Mouse (Mus musculus): ENCODE data around the gene Shd. TPM values are rescaled to one million over a fixed set of nuclear protein-coding genes. Genes with fewer than 3 reads are reported as not detected.

The Shd gene
- polyA plus RNA-seq, 1 experiment from 2014 or later, result 131 TPM

DNA sequence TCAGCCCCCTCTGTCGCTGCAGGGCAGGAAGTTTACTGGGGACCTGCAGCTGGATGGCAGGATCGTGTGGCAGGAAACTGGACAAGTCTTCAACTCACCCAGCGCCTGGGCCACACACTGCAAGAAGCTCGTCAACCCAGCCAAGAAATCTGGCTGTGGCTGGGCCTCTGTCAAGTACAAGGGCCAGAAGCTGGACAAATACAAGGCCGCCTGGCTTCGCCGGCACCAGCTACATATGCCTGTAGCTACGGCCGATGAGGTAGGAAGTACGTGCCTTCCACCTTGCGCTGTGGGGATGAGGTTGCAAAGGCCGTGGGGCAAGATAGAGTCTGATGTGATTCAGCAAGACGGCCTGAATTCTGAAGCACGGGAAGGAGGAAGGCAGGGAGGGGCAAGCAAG lies 40.0 kb downstream of the Shd start:
- Histone ChIP-seq H3K9me3 (no peaks in the 10 kb centered on the region), H3K36me3 (peaks cover 44% of the 10 kb centered on the region), H3K27me3 (peaks cover 2% of the 10 kb centered on the region; the same call in 1 of the 2 replicates), H3K9ac (replicated peaks) (peak overlapping the region; percentile 75), H3K27ac (replicated peaks) (peak overlapping the region; percentile 97; the same call in 1 of the 2 replicates), H3K4me1 (peaks cover 33% of the 10 kb centered on the region), H3K4me2 (replicated peaks) (peak overlapping the region; percentile 96), H3K4me3 (peak overlapping the region; percentile 59)
- WGBS, result 78% methylated on average over 14 of the region's 14 CpGs
- no peak for ATAC-seq (ENCODE audit: low FRiP score, low read depth)

GRCm38 (mm10) chr17:56010681-56011080 lies 40.4 kb downstream of the Shd start:
- Histone ChIP-seq H3K4me3 (peak overlapping the region; percentile 59), H3K36me3 (peaks cover 48% of the 10 kb centered on the region), H3K9ac (replicated peaks) (peak overlapping the region; percentile 75), H3K4me1 (peaks cover 33% of the 10 kb centered on the region), H3K27ac (replicated peaks) (peak overlapping the region; percentile 97; the same call in 1 of the 2 replicates), H3K9me3 (no peaks in the 10 kb centered on the region), H3K27me3 (no peaks in the 10 kb centered on the region), H3K4me2 (replicated peaks) (peak overlapping the region; percentile 96)
- whole genome bisulfite sequencing, result 9% methylated on average over 9 of the region's 9 CpGs
- no peak for ATAC-seq (ENCODE audit: low FRiP score, low read depth)

GRCm38 (mm10) chr17:56011441-56011840 lies 41.2 kb downstream of the Shd start:
- H3K4me2 ChIP-seq (replicated peaks), result 0 out of 2 replicates have a peak overlapping the region, but pooled peaks have one; percentile 96
- no peak overlapping the region for H3K4me3 ChIP-seq
- no peak overlapping the region for H3K27ac ChIP-seq (replicated peaks)
- WGBS, result 89% methylated on average over 7 of the region's 7 CpGs
- no peaks in the 10 kb centered on the region for H3K27me3 ChIP-seq
- H3K9me3 ChIP-seq, result no peaks in the 10 kb centered on the region
- ATAC-seq (ENCODE audit: low FRiP score, low read depth), result no peak
- peaks cover 33% of the 10 kb centered on the region for H3K4me1 ChIP-seq
- H3K9ac ChIP-seq (replicated peaks), result peak overlapping the region; percentile 43
- H3K36me3 ChIP-seq, result peaks cover 56% of the 10 kb centered on the region

DNA sequence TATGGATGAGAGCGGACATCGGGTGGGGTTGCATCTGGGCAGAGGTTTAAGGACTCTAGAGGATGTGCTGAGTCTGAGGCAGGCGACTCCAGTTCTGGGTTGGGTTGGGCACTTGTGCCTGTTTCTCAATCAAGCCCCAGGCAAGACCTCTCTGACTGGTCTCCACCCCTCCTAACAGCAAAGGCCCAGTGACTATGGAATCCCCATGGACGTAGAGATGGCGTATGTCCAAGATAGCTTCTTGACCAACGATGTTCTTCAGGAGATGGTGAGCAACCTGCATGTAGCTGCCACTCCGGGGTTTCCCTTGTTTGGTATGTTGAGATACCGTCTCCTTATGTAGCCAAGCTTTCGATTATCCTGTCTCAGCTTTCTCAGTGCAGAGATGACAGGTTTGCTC lies 45.0 kb downstream of the Shd start:
- Histone ChIP-seq H3K27ac (replicated peaks) (no peak overlapping the region), H3K4me2 (replicated peaks) (no peak overlapping the region), H3K4me1 (peaks cover 19% of the 10 kb centered on the region), H3K27me3 (no peaks in the 10 kb centered on the region), H3K36me3 (peaks cover 93% of the 10 kb centered on the region), H3K9me3 (no peaks in the 10 kb centered on the region), H3K9ac (replicated peaks) (no peak overlapping the region), H3K4me3 (no peak overlapping the region)
- 98% methylated on average over 9 of the region's 9 CpGs for WGBS
- no peak for ATAC-seq (ENCODE audit: low FRiP score, low read depth)

- Histone ChIP-seq H3K9ac (replicated peaks) (no peak overlapping the region), H3K4me3 (no peak overlapping the region), H3K27ac (replicated peaks) (no peak overlapping the region), H3K36me3 (peaks cover 83% of the 10 kb centered on the region), H3K4me2 (replicated peaks) (no peak overlapping the region), H3K4me1 (peaks cover 8% of the 10 kb centered on the region), H3K9me3 (no peaks in the 10 kb centered on the region), H3K27me3 (no peaks in the 10 kb centered on the region)
- 87% methylated on average over 8 of the region's 8 CpGs for WGBS
- no peak for ATAC-seq (ENCODE audit: low FRiP score, low read depth)
Measured at GRCm38 (mm10) chr17:56016382-56016781, 46.1 kb downstream of the Shd start.

- Histone ChIP-seq H3K4me1 (peaks cover 1% of the 10 kb centered on the region), H3K36me3 (peaks cover 76% of the 10 kb centered on the region), H3K27me3 (no peaks in the 10 kb centered on the region), H3K27ac (replicated peaks) (0 out of 2 replicates have a peak overlapping the region, but pooled peaks have one; percentile 46), H3K4me3 (no peak overlapping the region), H3K9ac (replicated peaks) (no peak overlapping the region), H3K9me3 (no peaks in the 10 kb centered on the region), H3K4me2 (replicated peaks) (no peak overlapping the region)
- no peak for ATAC-seq (ENCODE audit: low FRiP score, low read depth)
- 88% methylated on average over 15 of the region's 15 CpGs for WGBS
Measured at GRCm38 (mm10) chr17:56016793-56017785, 46.8 kb downstream of the Shd start.

- Histone ChIP-seq H3K4me1 (peaks cover 7% of the 10 kb centered on the region; the same call in 1 of the 2 replicates), H3K27me3 (no peaks in the 10 kb centered on the region), H3K4me3 (no peak overlapping the region), H3K36me3 (peaks cover 72% of the 10 kb centered on the region), H3K27ac (replicated peaks) (0 out of 2 replicates have a peak overlapping the region, but pooled peaks have one; percentile 10), H3K9ac (replicated peaks) (no peak overlapping the region), H3K4me2 (replicated peaks) (no peak overlapping the region), H3K9me3 (no peaks in the 10 kb centered on the region)
- WGBS, result 87% methylated on average over 7 of the region's 7 CpGs
- no peak for ATAC-seq (ENCODE audit: low FRiP score, low read depth)
Measured at GRCm38 (mm10) chr17:56017848-56018247, 47.6 kb downstream of the Shd start.

DNA sequence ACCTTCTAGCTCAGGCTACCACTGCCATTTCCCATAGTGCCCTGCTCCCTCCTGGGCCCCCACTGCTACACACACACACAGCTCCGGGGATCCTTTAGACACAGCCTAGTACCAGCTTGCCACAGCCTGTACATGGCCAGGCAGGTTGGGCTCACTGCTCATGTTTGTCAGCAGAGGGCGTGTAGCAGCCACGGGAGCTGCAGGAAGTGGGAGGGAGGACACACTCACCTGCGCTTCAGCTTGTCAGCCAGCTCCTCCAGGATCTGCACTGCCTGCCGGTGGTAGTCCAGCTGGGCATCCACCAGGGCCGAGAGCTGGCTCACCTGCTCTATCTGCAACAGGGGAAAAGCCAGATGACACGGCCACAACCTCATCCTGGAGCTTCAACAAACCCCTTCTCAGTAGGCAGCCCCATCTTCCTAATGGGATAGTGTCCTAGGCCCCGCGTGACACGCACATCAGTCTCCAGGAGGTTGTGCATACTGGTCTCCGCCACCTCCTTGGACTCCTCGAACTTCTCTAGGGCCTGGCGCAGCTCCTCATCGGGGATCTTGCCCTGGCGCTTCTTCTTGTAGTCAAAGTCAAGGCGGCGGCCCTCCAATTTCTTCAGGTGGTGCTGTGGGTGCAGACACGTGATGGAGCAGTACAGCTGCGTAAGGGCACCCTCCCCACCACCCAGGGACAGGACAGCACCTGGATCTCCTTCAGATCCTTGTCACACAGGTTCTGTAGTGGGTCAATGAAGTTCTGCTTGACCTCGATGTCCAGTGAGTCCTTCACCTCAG lies 48.3 kb downstream of the Shd start:
- ATAC-seq (ENCODE audit: low FRiP score, low read depth), result no peak
- 80% methylated on average over 20 of the region's 20 CpGs for WGBS

DNA sequence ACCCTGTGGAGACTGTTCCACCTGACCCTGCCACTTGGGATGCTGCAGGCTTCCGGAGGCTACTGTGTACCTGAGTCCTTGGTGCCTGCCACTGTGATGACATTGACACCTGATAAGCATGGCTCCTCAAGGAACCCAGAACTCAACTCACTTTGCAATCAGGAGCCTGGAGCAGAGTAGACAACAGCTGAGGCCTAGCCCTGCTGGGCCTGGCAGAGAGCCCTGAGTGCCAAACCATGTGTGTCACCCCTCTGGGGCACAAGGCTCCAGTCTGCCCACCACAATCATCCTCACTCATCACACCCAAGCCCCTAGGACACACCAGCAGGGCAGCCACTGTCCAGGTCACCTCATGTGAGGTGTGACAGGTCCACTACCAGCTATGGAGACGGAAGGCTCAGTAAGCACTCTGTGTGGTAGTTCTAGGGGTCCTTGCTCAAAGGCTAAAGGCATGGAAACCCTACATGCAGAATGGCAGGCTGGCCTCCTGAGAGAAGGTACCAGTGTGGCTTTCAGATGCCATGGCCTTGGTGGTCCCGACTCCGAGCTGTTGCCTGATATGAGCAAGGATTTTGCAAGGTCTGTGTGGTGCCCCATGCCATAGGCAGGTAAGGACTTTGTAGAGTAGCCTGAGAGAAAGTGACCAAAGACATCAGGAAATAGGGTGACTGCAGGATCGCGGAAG lies 50.3 kb downstream of the Shd start:
- no peaks in the 10 kb centered on the region for H3K9me3 ChIP-seq
- no peak overlapping the region for H3K4me2 ChIP-seq (replicated peaks)
- H3K4me1 ChIP-seq, result peaks cover 10% of the 10 kb centered on the region; the same call in 1 of the 2 replicates
- H3K36me3 ChIP-seq, result peaks cover 52% of the 10 kb centered on the region
- ATAC-seq (ENCODE audit: low FRiP score, low read depth), result no peak
- 95% methylated on average over 6 of the region's 6 CpGs for WGBS
- H3K27me3 ChIP-seq, result no peaks in the 10 kb centered on the region
- H3K4me3 ChIP-seq, result no peak overlapping the region
- H3K9ac ChIP-seq (replicated peaks), result no peak overlapping the region
- H3K27ac ChIP-seq (replicated peaks), result 0 out of 2 replicates have a peak overlapping the region, but pooled peaks have one; percentile 8

More for the DNA sequence above, 48.3 kb downstream of the Shd start:
- Histone ChIP-seq H3K27ac (replicated peaks) (0 out of 2 replicates have a peak overlapping the region, but pooled peaks have one; percentile 10), H3K9ac (replicated peaks) (no peak overlapping the region), H3K36me3 (peaks cover 67% of the 10 kb centered on the region), H3K4me3 (no peak overlapping the region), H3K27me3 (no peaks in the 10 kb centered on the region), H3K4me2 (replicated peaks) (no peak overlapping the region), H3K9me3 (no peaks in the 10 kb centered on the region), H3K4me1 (peaks cover 10% of the 10 kb centered on the region; the same call in 1 of the 2 replicates)

DNA sequence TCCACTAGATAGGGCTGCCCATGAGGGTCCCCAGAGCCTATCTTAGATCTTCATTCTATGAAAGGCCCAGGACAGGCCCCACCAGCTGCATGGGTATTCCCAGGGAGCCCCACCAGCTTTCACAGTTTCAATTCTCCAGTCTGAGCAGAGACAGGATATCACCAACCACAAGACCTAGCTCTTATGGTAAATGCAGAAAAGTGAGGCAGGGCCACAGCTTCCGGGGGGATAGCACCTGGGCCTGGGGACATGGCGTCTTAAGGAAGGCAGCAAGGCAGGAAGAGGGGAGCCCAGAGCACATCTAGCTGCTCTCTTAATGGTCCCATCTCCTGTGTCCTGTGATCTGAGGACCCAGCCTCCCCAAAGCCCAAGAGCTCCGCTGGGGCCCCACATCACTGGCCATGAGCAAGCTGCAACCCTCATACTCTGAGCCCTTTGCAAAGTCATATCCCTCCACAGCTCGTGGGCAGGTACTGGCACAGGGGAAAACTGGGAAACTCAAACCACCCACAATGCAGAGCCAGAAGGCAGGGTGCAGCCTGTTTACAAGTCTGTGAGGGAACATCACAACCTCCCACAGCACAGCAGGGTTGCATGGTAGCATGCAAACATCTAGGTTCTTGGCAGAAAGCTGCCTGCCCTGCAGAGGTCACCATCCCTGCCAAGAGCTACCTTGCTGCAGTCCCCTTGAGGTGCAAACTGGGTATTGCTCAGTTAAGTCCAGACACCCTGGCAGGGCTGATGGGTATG lies 51.1 kb downstream of the Shd start:
- Histone ChIP-seq H3K27me3 (no peaks in the 10 kb centered on the region), H3K4me2 (replicated peaks) (no peak overlapping the region), H3K36me3 (peaks cover 44% of the 10 kb centered on the region), H3K4me1 (peaks cover 10% of the 10 kb centered on the region; the same call in 1 of the 2 replicates), H3K27ac (replicated peaks) (peak overlapping the region; percentile 54; the same call in 1 of the 2 replicates), H3K4me3 (no peak overlapping the region), H3K9ac (replicated peaks) (no peak overlapping the region), H3K9me3 (no peaks in the 10 kb centered on the region)
- ATAC-seq (ENCODE audit: low FRiP score, low read depth), result no peak
- 83% methylated on average over 4 of the region's 4 CpGs for WGBS
